Mouse (Mus musculus) R1 (cell line): ENCODE measurements around the gene Pla2g3.
A peak's percentile ranks its signal among the peaks of the same experiment; 100 is the strongest.

ENCODE experiments used
- DNase-seq: peaks from one replicate; pipeline ENCODE4 v3.0.0-alpha.2; 2018; ENCODE audit warnings: low read depth, low spot score

Gene Pla2g3

DNA sequence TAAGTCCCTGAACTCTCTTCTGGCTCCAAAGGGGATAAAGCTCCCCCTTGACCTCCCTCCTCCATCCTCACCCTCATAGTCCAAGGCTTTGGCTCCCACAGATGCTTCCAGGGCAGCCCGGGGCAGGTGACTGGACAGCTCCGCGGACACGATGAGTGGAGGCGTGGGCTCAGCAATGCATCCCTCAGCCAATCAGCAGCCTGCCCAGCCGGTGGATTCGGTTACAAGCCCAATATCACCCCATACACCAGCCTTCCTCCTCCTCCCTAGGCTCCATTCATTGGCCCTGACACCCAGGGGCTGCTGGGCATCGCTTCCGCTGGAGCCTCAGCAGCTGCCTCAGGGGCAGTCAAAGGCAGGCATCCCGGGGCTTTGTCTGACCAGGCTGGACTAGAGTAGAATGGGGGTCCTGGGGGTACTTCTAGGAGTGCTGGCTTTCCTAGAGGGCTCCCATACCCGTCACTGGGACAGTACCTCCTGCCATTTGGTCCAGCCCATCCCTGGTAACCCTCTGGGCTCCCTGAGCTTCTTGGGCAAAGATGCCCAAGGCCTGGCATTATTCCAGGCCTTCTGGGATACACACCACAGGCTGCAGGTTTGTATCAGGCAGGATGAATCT, at the start of gene Pla2g3:
Gene Pla2g3, plus strand, starts transcription at position 333 of the 619 bp plus-strand sequence.
- no peak for DNase-seq

DNA sequence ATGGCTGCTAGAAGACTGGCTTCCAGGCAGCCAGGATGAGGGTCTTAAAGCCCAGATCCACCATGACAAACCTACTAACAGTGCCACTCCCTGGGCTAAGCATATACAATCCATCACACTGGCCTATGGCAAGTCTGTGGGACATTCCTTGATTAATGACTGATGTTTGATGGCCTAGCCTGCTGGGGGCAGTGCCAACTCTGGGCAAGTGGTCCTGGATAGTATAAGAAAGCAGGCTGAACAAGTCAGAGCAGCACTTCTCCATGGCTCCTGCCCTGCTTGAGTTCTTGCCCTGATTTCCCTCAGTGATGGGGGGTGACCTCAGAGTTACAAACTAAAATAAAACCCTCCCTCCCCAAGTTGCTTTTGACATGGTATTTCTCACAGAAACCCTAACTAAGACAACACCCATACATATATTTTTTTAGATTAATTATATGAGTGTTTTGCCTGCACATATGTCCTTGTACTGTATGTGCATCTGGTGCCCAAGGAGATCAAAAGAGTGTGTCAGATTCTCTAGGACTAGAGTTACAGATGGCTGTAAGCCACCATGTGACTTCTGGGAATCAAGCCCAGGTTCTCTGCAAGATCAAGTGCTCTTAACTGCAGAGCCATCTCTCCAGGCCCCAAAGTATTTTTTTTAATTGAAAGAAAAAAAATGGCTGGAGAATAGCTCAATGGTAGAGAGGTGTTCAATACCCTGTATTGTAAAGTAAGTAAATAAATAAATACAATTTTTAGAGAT, 46.2 kb upstream of the Pla2g3 start:
- no peak for DNase-seq

DNA sequence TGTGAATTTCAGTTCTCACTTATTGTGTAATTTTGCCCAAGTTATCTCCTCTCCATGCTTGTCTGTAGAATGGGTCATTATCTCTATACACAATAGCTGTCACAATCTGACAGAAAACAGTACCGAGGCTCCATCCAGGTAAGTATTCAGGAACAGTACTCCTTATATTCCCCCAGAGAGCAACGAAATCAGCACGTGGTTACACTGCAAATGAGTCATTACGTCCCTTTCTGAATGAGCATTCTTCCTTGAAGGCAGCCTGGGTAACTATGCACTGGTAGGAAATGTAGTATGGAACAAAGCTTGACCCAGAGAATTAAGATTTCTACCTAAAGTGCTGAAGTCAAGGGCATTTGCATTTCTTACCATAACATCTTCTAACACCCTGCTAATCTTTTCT, 45.4 kb upstream of the Pla2g3 start:
- no peak for DNase-seq

DNA sequence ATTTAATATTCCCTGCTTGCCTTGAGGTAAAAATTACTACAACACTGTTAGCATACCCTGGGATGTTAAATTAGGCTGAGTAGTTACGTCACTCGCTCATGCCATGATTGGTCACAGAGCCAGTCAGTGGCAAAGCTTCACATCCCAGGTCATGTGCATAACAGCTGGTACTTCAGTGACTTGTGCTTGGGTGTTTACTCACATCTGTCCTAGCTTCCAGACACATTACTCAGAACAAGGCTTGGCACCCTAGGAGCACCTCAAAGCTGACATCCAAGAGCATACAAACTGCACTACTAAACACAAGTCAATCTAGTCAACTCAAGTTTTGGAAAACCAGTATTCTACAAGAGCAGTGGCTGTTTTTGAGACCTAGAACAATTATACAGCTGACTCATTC, 45.0 kb upstream of the Pla2g3 start:
- DNase-seq: no peak

DNA sequence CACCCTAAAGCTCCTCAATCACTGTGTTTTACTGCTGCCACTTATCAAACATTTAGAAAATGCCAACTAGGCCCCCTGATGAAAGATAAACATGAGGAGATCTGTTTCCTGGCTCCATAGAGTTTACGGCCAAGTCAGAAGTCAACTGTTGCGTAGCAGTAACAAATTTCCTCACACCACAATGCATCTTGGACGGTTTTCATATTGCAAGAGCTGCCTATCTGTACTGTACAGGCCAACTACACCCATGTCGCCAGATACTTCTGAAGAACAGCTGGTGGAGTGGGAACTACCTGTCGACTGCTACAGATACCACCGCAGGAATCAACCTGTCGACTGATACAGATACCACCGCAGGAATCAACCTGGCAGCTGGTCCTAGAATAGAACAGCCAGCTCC, 43.2 kb upstream of the Pla2g3 start:
- no peak for DNase-seq

DNA sequence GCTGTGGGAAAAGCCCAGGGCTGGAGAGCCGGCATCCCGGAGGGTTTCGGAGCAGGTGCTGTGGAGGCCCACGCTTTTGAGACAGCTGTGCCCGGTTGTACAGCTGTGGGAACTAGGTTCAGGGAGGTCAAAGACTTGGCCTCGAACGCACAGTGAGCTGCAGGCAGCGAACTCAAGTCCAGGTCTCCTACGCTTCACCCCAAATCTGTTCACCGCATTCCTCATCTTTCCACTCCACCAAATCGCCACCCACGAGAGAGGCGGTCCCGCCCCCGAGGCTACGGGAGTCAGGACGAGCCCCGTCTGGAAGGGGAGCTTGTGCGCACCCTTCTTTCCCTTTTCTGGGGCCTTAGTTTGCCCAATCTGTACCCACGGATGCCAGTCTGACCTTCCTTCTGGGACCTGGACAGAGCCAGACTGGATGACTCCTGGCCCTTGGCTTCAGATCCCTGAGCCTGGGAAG, 36.4 kb upstream of the Pla2g3 start:
- DNase-seq: peak; percentile 67

DNA sequence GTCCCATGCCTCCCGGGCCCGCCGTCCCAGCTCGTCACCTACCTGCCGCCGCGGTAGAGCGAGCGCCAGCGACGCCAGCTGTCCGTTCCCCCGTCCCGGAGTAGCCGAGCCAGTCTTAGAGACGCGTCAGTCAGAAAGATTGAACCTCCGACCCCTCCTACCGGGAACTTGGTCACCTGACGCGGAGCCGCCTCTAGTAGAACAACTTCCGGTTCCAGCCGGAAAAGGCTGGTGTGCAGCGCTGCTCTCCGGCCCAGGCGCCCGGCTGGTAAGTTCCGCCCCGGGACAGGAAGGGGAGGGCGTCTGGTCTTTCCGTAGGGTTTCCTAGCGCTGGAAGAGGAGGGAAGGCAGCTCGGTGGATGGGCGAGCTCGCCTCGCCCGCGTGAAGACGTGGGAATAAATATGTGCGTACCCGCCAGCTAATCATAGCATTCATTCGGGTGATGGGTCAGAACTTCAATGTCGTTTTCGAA, 35.9 kb upstream of the Pla2g3 start, which contains the start of gene Rnf185:
Gene Rnf185, minus strand, starts transcription at position 197 of the 473 bp plus-strand sequence.
- DNase-seq: peak; percentile 99

DNA sequence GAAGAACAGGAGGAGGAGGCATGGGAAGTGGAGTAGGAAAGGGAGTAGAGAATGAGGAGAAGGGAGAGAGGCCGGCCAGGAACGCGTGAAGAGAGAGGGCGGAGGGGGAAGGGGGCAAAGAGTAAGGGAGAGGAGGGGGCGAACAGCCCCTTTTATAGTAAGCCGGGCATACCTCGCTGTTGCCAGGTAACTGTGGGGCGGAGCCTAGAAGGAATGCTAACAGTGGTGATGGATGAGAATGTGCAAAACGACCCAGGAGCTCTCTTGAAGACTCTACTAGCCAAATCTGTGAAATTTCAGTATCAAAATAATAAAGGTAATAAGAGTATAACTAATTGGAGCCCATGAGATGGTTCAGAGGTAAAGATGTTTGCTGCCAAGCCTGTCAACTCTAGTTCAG, 35.3 kb upstream of the Pla2g3 start:
- peak; percentile 89 for DNase-seq

DNA sequence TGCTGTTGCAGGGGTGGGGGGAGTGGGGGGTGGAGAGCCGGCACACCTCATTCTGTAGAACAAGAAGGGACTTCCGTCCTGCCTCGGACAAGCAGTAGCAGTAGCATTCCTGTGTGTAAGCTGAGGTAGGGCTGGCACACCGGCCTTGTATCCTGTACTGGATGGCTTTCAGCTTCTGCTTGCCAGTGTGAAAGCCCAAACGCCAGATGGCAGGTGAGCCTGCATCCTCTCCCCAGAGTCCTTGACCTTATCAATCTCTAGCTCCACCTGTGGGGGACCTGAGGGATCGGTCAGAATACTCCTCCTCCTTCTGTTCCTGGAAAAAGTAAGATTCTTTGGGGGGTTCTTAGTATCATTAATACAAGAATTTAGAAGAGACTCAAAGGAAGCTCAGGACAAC, 34.6 kb upstream of the Pla2g3 start:
- DNase-seq: peak; percentile 82

DNA sequence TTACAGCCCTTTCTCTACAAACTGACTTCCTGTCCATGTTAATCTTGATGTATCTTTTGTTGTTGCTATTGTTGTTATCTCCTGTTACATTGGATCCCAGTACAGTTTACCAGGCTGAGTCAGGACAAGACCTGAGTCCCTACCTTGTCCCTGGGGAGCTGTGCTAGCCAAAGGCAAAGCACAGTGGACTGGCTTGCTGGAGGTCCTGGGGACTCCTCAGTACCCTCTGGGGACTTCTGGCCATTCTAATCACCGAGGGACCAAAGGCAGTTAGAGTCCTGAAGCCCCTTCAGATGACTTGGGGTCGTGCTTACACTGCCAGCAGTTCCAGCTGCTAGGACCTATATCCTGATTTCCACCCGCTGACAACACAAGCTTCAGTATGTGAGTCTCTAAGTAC, 33.6 kb upstream of the Pla2g3 start:
- DNase-seq: no peak

DNA sequence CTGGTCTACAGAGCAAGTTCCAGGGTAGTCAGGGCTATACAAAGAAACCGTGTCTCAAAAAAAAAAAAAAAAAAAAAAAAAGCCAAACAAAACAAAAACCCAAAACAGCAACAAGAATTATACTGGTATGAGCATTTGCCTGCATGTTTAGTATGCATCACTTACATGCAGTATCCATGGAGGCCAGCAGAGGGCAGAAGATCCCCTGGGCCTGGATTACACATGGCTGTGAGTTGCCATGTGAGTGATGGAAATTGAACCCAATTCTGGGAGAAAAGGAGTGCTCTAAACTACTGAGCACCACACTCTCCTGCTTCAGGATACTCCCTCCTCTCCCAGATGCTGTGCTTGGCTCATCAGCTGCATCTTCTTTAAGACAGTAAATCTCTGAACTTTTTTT, 31.7 kb upstream of the Pla2g3 start:
- peak; percentile 81 for DNase-seq

DNA sequence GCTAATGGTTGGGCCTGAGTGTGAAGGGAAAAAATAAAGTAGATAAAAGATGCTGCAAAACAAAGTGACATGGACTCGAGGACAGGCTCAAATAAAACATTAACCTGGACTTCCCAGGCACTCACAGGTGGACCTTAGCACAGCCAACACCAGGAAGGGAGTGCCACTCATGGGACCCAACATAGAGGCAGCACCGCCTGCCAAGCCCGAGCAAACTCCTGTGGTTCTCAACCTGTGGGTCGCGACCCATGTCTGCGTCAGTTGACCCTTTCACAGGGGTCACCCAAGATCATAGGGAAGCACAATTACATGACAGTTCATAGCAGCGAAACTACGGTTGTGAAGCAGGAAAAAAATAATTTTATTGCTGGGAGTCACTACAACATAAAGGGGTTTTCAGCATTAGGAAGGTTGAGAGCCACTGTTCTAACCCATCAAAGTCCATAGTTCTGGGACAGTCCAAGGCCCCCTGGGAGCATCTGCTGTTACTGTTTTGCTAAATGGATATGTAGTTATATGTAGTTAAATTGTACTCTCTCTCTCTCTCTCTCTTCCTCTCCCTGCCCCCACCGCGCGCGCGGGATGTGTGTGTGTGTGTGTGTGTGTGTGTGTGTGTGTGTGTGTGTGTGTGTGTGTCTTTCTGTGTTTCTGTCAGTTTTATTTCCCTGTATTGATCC, 29.5 kb upstream of the Pla2g3 start:
- DNase-seq: no peak

DNA sequence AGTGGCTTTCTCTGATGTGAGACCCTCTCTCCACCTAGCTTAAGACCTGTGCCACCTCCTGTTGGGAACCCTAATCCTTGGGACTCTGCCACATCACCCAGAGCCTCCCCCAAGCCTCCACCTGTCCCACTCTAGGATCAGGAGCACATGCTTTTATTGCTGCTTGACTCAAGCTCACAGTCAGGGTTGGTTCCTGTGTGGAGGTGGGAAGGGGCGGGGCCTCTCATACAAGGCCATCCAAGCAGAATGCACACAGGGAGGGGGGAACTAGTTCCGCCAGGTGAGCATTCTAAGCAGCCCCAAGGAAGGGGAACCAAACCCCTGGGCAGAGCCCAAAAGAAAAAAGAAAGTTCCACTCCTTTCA, 29.0 kb upstream of the Pla2g3 start:
- peak; percentile 40 for DNase-seq

DNA sequence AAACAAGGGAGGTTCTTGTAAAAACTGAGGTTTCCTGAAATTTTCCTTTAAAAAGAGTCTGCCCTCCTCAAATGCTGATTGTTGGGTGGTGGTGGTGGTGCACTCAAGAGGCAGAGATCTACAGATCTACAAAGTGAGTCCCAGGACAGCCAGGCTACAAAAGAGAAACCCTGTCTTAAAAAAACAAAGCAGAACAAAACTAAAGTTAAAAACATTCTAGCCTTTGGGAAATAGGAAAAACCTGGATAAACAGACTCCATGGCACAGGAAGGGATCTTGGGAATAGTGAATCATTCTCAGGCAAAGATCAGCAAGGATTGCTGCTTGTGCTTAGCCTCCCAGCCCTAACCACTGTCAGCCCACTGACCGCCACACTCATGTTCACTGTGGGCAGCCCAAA, 25.2 kb upstream of the Pla2g3 start:
- no peak for DNase-seq

DNA sequence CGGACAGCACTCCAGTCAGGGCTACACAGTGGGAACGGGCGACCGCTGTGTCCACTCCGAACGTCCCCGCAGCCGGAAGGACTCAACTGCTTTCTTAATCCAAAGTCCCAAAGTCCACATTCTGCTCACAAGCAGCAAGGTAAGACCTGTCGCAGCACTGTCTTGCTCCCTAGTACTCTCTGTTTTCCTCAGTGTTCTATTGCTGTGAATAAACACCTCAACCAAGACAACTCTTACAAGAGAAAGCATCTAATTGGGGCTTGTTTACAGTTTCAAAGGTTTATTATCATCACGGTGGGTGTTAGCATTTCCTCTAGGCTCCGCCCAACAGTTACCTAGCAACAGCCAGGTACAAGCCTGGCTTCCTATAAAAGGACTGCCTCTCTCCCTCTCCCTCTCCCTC, 16.6 kb upstream of the Pla2g3 start:
- DNase-seq: peak; percentile 36

DNA sequence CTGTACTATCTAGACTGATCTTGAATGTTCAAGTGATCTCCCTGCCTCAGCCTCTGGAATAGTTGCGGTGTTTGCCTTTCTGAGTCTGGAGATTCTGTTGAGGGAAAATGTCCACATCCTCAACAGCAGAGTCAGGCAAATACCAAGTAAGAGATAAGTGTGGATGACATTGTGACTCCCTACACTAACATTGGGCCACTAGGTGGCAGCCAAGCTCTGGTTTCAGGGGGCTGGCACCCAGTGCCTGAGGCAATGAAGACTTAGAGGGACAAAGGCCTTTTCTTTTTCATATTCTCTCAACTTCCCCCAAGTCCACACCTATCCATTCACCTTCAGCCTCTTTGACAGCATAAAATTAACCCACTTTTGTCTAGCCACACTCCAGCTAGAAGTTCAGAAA, 15.6 kb upstream of the Pla2g3 start:
- peak; percentile 82 for DNase-seq

DNA sequence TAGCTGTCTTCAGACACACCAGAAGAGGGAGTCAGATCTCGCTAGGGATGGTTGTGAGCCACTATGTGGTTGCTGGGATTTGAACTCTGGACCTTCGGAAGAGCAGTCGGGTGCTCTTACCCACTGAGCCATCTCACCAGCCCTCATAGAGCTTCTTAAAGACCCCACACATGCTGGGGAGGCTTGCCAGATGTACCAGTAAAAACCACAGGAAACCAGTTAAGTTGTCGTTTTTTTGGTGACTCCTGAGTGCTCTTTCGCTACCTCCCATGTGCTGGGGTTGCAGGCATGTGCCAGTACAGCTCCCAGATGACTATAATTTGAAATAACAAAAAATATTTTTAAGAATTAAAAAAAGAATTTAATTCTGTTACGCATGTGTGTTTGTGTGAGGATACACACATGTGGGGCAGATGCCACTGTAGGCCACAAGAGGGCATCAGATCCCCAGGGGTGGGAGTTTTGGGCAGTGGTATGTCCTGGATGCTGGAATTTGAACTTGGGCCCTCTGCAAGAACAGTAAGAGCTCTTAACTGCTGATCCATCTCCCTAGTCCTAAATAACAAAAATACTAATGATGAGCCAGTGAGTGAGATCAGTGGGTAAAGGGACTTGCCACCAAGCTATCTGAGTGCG, 13.5 kb upstream of the Pla2g3 start:
- peak; percentile 47 for DNase-seq

DNA sequence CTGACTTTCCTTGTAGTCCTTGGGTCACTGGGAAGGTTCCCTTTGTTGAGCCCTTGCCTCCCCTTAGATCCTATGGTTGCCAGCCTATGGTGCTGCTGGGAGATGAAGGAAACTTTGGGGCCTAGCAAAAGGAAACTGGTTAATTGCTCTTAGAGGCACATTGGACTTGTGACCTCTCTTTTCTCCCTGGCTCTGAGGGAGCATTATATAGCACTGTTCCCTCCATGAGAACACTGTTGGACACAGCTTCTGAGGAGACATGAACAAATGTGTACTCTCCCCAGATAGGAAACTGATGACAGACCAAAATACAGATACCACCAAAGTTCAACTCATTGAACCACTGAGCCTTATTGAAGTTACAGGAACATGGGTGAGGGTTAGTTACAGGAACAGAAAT, 12.6 kb upstream of the Pla2g3 start:
- DNase-seq: no peak

DNA sequence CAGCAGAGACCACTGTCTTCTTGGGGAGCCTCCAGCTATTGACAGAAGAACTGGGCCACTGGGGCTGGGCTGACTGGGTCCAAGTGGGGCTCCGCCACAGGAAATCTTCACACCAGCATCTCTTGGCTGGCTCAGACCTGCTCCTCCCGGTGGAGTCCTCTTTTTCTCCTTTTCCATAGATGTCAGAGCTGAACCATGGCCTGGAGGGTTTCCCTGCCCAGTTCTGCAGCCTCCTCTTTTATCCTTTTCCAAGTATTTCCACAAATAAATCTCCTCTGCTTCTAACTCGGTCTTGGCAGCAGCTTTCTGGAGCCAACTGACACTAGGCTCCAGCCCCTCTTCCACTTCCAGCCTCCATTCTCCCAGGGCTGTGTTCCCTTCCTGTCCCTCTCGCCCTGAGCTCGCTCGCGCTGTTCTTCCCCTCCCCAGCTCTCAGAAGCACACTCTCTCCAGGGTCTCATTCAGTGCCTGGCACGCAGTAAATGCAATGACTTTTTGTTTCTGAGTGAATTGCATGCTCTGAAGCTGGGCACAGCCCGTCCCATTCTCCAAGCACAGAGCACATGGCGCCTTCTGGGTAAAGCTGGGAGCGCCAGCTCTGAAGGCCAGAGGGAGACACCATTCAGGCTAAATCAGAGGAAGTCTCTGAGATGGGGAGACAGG, 4.0 kb upstream of the Pla2g3 start:
- DNase-seq: no peak

DNA sequence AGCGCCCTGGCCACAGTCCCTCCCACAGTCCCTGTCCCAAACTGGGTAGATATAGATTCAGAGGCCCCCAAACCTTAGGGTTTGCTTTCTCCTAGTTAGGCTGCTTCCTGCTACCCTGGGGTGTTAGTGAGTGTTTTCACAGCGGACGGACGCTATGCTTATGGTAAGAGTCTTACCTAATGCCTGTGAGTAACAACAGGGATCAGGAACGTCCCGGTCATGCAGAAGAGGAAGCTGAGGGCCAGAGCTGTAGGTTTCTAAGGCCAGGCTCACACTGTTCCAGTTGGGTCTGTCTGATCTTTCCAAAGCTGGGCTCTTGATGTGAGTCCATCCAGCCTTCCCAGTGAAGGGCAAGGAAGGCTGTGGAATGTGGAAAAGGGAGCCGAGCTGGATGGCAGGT, 1.7 kb upstream of the Pla2g3 start:
- DNase-seq: no peak

DNA sequence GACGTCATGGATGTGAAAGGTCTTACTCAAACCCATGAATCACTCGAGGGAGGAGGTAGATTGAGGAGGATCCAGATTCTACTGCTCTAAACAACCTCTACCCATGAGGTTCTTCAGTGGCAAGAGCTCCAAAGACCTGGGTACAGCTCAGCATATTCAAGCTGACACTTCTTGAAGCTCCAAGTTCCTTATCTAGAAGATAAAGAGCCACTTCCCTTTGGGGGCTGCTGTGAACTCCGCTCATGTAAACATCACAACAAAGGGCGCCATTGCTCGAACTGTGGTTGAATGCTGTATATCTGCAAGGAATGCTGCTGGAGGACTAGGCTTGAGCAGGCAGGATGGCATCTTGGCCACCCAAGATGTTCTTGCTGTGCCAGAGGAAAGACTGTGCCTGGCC, 952 bp downstream of the Pla2g3 start:
- no peak for DNase-seq

DNA sequence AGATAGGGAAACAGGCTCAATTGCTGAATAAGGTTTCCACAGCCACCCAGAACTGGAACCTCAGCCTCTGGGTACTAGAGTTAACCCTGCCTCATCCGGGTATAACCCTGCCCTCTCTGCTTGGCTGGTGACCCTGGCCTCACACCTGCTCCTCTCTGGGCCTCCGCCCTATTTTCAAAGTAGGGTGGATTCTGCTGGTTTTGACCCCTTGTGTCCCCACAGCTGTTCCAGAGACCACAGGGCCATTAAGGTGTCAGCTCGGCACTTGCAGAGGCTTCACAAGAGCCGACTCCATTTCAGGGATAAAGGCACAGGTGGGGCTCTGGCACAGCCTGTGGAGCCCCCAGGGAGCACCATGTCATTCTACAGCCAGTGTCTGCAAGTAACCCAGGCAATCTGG, 4.7 kb downstream of the Pla2g3 start:
- no peak for DNase-seq
